Mouse (Mus musculus): Measurements from ENCODE around the gene Rhoq. TPM values are rescaled to one million over a fixed set of nuclear protein-coding genes. Genes with fewer than 3 reads are reported as not detected.
A peak's percentile ranks its signal among the peaks of the same experiment; 100 is the strongest.

The Rhoq gene
- total and polyA plus RNA-seq, 3 experiments: 0.15 to 2.4 (median 0.60) TPM

GRCm38 (mm10) chr17:87024491-87025242 lies 61.8 kb downstream of the Rhoq start:
- TF ChIP-seq TAL1 (conservative IDR thresholded peaks at IDR 0.05; ENCODE audit: low read depth, low read length): no peak
- TF ChIP-seq GATA1 (IDR thresholded peaks at IDR 0.05; ENCODE audit: borderline replicate concordance, low read length): no peak
- no peak for TF ChIP-seq GATA2 (IDR thresholded peaks at IDR 0.05; ENCODE audit: borderline replicate concordance, low read depth, low read length)
- no peak for TF ChIP-seq CTCF (IDR thresholded peaks at IDR 0.05; ENCODE audit: low read depth, low read length)
- no peak for TF ChIP-seq POLR2AphosphoS5 (IDR thresholded peaks at IDR 0.05; ENCODE audit: insufficient replicate concordance, low read depth, low read length)
- Histone ChIP-seq H3K27me3 (ENCODE audit: insufficient read depth, low read length) (no peaks in the 10 kb centered on the region), H3K36me3 (replicated peaks) (peaks cover 35% of the 10 kb centered on the region), H3K4me1 (ENCODE audit: insufficient read depth, low read depth, low read length) (peaks cover 27% of the 10 kb centered on the region), H3K9me3 (replicated peaks) (no peaks in the 10 kb centered on the region), H3K4me3 (ENCODE audit: low read depth, low read length) (peak overlapping the region; percentile 97)
- DNase-seq (ENCODE audit: low spot score) (peak; percentile 7), ATAC-seq (ENCODE audit: extremely low read depth, insufficient number of reproducible peaks, low FRiP score, poor library complexity, severe bottlenecking) (no peak)

GRCm38 (mm10) chr17:87025269-87025949 lies 62.5 kb downstream of the Rhoq start, which contains the start of the genes Pigf and Cript:
Gene Pigf, minus strand, starts transcription at chr17:87025406.
Gene Cript, plus strand, starts transcription at chr17:87025550.
- peaks cover 27% of the 10 kb centered on the region for H3K4me1 ChIP-seq (ENCODE audit: insufficient read depth, low read depth, low read length)
- no peaks in the 10 kb centered on the region for H3K9me3 ChIP-seq (replicated peaks)
- TF ChIP-seq CTCF (IDR thresholded peaks at IDR 0.05; ENCODE audit: low read depth, low read length) (no peak), POLR2AphosphoS5 (IDR thresholded peaks at IDR 0.05; ENCODE audit: insufficient replicate concordance, low read depth, low read length) (no peak), GATA1 (IDR thresholded peaks at IDR 0.05; ENCODE audit: borderline replicate concordance, low read length) (no peak), GATA2 (IDR thresholded peaks at IDR 0.05; ENCODE audit: borderline replicate concordance, low read depth, low read length) (no peak), TAL1 (conservative IDR thresholded peaks at IDR 0.05; ENCODE audit: low read depth, low read length) (no peak)
- peaks cover 29% of the 10 kb centered on the region for H3K36me3 ChIP-seq (replicated peaks)
- H3K27me3 ChIP-seq (ENCODE audit: insufficient read depth, low read length): no peaks in the 10 kb centered on the region
- DNase-seq (ENCODE audit: low spot score) (peak; percentile 88), ATAC-seq (ENCODE audit: extremely low read depth, insufficient number of reproducible peaks, low FRiP score, poor library complexity, severe bottlenecking) (peak; percentile 99)
- peak within 1 kb of the TSS; percentile 97 for H3K4me3 ChIP-seq (ENCODE audit: low read depth, low read length)

- DNase-seq (ENCODE audit: low spot score) (peak; percentile 29), ATAC-seq (ENCODE audit: extremely low read depth, insufficient number of reproducible peaks, low FRiP score, poor library complexity, severe bottlenecking) (peak; percentile 63; the same call in 1 of the 2 replicates)
- Histone ChIP-seq H3K9me3 (replicated peaks) (no peaks in the 10 kb centered on the region), H3K4me1 (ENCODE audit: insufficient read depth, low read depth, low read length) (no peaks in the 10 kb centered on the region), H3K27me3 (ENCODE audit: insufficient read depth, low read length) (no peaks in the 10 kb centered on the region), H3K36me3 (replicated peaks) (peaks cover 66% of the 10 kb centered on the region), H3K4me3 (ENCODE audit: low read depth, low read length) (no peak overlapping the region)
- TF ChIP-seq POLR2AphosphoS5 (IDR thresholded peaks at IDR 0.05; ENCODE audit: insufficient replicate concordance, low read depth, low read length) (no peak), CTCF (IDR thresholded peaks at IDR 0.05; ENCODE audit: low read depth, low read length) (peak; percentile 29; the same call in 1 of the 2 replicates), TAL1 (conservative IDR thresholded peaks at IDR 0.05; ENCODE audit: low read depth, low read length) (no peak)
Measured at GRCm38 (mm10) chr17:87036141-87037073, 73.5 kb downstream of the Rhoq start.

GRCm38 (mm10) chr17:87038496-87038895 lies 75.6 kb downstream of the Rhoq start:
- DNase-seq (ENCODE audit: low spot score) (no peak), ATAC-seq (ENCODE audit: extremely low read depth, insufficient number of reproducible peaks, low FRiP score, poor library complexity, severe bottlenecking) (no peak)
- Histone ChIP-seq H3K36me3 (replicated peaks) (peaks cover 49% of the 10 kb centered on the region), H3K4me3 (ENCODE audit: low read depth, low read length) (no peak overlapping the region), H3K9me3 (replicated peaks) (no peaks in the 10 kb centered on the region), H3K27me3 (ENCODE audit: insufficient read depth, low read length) (peaks cover 9% of the 10 kb centered on the region), H3K4me1 (ENCODE audit: insufficient read depth, low read depth, low read length) (no peaks in the 10 kb centered on the region)
- TF ChIP-seq GATA2 (IDR thresholded peaks at IDR 0.05; ENCODE audit: borderline replicate concordance, low read depth, low read length) (no peak), CTCF (IDR thresholded peaks at IDR 0.05; ENCODE audit: low read depth, low read length) (no peak), TAL1 (conservative IDR thresholded peaks at IDR 0.05; ENCODE audit: low read depth, low read length) (no peak), GATA1 (IDR thresholded peaks at IDR 0.05; ENCODE audit: borderline replicate concordance, low read length) (no peak), POLR2AphosphoS5 (IDR thresholded peaks at IDR 0.05; ENCODE audit: insufficient replicate concordance, low read depth, low read length) (no peak)

GRCm38 (mm10) chr17:87041739-87042138 lies 78.9 kb downstream of the Rhoq start:
- TF ChIP-seq CTCF (IDR thresholded peaks at IDR 0.05; ENCODE audit: low read depth, low read length) (no peak), TAL1 (conservative IDR thresholded peaks at IDR 0.05; ENCODE audit: low read depth, low read length) (no peak), GATA2 (IDR thresholded peaks at IDR 0.05; ENCODE audit: borderline replicate concordance, low read depth, low read length) (no peak), GATA1 (IDR thresholded peaks at IDR 0.05; ENCODE audit: borderline replicate concordance, low read length) (no peak), POLR2AphosphoS5 (IDR thresholded peaks at IDR 0.05; ENCODE audit: insufficient replicate concordance, low read depth, low read length) (no peak)
- H3K4me3 ChIP-seq (ENCODE audit: low read depth, low read length): no peak overlapping the region
- ATAC-seq (ENCODE audit: extremely low read depth, insufficient number of reproducible peaks, low FRiP score, poor library complexity, severe bottlenecking) (no peak), DNase-seq (ENCODE audit: low spot score) (no peak)
- H3K4me1 ChIP-seq (ENCODE audit: insufficient read depth, low read depth, low read length): peaks cover 2% of the 10 kb centered on the region; the same call in 1 of the 2 replicates
- H3K27me3 ChIP-seq (ENCODE audit: insufficient read depth, low read length): peaks cover 20% of the 10 kb centered on the region
- H3K9me3 ChIP-seq (replicated peaks): no peaks in the 10 kb centered on the region
- peaks cover 25% of the 10 kb centered on the region for H3K36me3 ChIP-seq (replicated peaks)
